Mouse (Mus musculus) olfactory bulb, adult 2 months (tissue): ENCODE measurements at regions not wholly inside any gene's neighbourhood (a gene's known extent, or its start where the extent isn't known, plus 50 kb on each side); places are given as distances from the start of the nearest gene placed in this dataset.

Source experiments
- CTCF ChIP-seq: fragments of 200-500 bp; IDR thresholded peaks from 2 replicates; pipeline ENCODE4 v1.5.1; 2012; ENCODE audit warnings: low read depth, mild to moderate bottlenecking, low read length, moderate library complexity; ENCODE audit not compliant: insufficient read depth
- POLR2A ChIP-seq: fragments of 200-500 bp; IDR thresholded peaks from 2 replicates; pipeline ENCODE4 v1.6.1; 2012; ENCODE audit warnings: mild to moderate bottlenecking, low read depth, low read length, moderate library complexity; ENCODE audit not compliant: insufficient read depth

DNA sequence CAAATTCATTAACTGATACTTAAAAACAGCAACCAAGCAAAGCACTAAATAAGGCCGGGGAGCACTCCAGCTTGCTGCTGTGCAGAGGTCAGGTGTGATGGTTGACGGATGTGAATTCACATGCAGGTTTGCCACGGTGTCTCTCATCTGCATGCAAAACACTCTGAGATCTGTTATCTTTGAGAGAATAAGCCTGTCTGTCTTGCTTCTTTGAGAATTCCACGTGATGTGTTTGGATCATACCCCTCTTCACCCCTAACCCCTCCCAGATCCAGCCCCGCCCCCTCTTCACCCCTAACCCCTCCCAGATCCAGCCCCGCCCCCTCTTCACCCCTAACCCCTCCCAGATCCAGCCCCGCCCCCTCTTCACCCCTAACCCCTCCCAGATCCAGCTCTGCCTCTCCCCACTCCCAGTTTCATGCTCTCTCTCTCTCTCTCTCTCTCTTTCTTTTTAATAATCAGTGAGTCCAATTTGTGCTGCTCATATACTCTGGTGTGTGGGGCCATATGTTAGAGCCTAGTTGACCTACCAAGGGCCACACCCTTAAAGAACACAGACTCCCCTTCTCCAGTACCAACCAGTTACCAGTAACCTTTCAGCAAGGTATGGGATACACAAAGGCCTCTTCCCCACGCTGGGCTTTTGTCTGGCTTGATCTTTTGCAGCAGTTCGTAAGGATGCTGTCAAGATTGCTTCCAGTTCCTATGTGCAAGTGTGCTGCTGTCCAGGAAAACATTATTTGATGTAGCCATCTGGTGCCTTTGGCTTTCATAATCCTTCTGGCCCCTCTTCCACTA is 73.1 kb upstream of the Hnrnpk start:
- TF ChIP-seq CTCF = no peak
- no peak for TF ChIP-seq POLR2A
